Mouse (Mus musculus) adrenal gland, postnatal 36 days (tissue): ENCODE measurements around the gene Vps53. TPM values are rescaled to one million over a fixed set of nuclear protein-coding genes. Genes with fewer than 3 reads are reported as not detected.
A peak's percentile ranks its signal among the peaks of the same experiment; 100 is the strongest.

Source experiments
- DNase-seq, 2 experiments: peaks; one replicate each; pipeline ENCODE4 v3.0.0; 2021; ENCODE audit warnings: mixed read lengths in 1 of 2
- total RNA-seq, 2 experiments: library from RNA; stranded (reverse); gene quantifications; 2 replicates each; pipeline ENCODE4 v1.2.3; 2021

Vps53 gene
- total RNA-seq, 2 experiments from 2014 or later: 49.2 to 54.2 TPM

DNA sequence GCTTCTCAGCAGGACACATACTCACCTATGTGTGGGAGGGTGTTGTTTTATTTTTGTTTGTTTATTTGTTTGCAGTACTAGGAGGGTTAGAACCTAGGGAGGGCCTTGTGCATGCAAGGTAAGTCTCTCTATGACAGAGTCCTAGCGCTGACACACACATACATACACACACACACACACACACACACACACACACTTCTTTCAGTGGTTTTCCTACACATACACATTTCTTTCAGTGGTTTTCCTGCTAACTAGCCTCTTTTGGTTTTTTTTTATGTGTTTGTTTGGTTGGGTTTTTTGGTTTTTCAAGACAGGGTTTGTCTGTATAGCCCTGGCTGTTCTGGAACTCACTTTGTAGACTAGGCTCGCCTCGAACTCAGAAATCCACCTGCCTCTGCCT lies 69.0 kb downstream of the Vps53 start:
- DNase-seq: no peak

DNA sequence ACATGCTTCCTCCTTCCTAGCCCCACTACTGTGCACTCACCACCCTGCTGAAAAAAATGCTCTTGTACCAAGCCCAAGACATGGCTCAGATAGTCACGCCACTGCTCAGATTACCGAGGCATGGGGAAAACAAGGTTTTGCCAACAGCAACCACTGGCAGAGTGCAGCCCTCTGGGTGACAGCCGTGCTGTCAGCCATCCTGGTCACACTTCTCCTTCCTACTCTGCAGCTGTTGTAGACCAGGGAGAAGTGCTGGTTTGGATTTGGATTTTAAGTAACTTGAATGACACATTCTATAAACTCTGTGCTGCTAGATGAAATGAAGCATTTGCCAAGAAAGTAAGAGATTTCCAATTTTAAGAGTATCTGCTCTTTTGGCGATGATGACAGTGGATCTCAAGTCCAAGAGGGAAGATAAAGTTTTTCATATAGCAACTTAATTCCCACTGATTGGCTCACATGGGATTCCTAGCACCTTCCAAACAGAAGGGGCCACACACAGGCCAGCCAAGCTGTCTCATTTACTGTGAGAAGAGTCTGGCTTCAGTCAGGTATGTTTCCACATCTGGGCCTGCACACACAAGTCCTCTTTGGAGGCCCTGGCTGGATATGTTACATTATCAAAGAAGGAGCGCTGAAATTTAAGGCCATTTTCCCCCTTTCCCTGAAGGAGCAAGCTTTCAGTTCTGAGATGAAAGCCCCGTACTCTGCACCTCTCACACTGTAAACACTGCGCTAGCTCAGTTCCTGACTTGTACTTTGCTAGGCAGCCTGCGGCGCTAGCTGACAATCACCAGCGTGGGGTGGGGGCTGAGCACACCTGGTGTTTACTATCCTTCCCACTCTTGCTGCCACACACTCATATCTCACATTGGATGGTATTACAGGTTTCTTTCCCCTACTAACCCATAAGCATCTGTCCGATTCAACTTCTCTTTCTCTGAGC lies 72.6 kb downstream of the Vps53 start:
- DNase-seq: no peak

DNA sequence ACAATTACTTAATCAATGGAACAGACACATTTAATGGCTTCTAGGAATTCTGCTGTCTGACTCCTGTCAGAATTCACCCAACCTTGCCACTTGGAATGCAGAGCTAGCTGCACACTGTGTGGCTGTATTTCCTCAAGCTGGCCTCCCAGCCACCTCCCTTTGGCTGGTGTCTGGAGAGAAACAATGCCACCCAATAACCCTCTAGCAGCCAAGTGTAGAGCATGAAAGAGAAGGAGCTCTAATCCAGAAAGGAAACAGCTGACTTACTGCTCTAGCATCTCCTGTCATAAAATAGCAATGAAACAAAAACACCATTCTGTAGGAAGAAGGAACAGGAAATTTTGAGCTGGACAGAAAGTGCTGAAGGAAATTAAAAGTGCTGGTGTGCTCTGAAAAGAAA lies 78.3 kb downstream of the Vps53 start:
- DNase-seq: no peak

DNA sequence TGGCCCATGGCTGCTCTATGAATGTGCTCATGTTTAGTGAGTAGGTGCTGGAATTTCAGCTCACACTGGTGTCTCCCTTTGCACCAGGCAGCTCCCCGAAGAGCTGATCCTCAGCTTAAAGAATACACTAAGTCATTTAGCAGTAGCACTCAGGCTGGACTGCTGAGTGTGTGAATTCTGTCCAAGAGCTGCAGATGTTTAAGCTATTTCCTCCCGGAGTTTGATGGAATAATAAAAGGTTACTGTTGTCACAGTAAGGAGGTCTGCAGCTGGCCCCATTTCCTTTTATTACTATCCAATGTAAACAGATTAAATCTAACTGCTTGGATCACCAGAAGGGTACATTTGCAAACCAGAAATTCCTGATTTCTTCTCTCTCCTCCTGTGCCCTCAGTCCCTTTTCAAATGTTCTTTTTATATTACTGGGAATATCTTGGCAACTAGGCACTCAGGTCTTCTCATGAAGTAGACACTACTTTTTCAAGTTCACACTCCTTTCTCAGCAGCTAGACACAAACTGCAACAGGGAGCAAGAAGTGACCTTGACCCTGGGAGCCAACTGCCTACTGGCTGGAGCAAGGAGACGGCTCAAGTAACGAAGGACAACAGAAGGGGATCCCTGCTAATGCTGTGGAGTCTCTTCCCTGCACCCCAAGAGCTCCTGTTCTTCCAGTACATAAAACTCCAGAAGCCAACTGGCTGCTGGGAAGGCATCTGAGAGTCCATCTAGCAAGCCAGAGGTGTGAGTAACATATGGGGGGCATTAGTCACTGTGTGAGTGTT lies 80.1 kb downstream of the Vps53 start:
- peak; percentile 41 to 45 for DNase-seq

DNA sequence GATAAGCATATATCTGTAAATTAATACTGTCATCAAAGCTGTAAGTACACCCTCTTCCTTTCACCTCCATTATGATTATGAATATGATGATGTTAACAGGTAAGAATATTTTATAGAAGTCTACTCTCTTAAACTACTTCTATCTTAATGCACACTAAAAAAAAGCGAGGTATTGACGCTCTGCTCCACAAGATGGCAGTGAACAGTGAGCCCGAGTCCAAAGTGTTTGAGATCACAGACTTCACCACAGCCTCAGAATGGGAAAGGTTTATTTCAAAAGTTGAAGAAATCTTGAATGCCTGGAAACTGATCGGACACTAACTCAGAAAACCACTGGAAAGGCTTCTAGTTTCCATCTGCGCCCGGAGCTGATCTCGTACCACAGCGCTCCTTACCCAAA lies 85.8 kb downstream of the Vps53 start:
- DNase-seq: no peak

DNA sequence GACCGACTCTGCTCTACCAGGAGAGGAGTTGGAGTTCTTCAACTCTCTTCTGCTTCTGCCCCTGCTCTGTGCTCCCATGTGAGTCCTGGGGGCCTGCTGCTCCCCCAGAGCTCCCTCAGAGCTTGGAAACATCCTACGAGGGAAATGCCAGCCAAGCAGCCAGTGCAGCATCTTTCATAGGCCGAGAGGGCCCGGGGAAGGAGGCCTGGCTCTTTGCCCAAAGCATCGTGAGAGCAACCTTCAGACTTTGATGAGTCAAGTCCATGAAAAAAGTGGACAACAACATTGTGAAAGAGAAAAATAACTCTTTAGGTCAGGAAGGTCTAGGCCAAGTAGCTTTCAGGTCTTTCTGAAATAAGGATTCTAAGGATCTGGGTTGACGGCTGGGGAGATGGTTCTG lies 89.7 kb downstream of the Vps53 start:
- peak; percentile 90 to 92 for DNase-seq

DNA sequence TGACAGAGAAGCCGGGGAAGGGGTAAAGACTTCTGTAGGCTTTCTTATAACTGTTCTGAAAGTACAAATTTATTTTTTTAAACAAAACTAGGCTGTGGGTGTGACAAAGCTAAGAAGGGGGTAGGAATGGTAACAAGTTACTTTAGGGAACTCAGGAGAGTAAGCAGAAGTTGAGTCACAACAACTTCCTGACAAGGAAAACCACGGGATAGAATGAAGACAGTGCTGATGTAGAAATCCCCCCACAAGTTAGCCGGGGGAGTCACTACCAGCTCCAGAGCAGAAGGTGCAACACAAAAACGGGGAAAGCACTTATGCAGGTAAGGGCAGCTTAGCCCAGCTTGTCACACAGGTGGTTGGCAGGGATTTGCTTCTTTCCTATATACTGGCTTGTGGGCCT lies 90.9 kb downstream of the Vps53 start:
- DNase-seq: no peak

DNA sequence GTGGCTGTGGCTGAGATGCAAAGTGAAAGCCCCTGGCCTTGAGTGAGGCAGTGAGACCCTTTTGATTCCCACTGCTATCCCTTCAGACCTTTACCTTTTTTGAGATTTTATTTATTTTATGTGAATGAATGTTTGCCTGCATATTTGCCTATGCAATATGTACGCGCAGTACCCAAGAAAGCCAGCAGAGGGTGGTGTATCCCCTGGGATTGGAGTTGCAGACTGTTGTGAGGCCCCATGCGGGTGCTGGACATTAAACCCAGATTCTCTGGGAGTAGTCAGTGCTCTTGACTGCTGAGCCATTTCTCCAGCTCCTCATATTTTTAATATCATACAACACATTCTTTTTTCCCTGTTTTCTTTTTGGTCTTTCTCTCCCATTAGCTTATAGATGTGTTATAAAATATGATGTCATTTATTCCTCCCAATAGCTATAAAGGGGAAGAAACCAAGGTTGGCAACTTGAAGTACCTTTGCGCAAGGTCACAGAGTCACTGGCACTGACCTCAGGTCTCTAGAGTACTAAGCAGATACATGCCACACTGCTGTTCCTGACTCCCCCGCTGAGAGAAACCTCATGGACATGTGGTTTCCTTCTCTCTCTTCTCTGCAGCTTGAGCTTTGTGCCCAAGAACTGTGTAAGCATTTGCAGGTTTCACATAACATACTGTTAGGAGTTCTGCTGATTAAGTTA lies 93.4 kb downstream of the Vps53 start:
- peak; percentile 68 to 72 for DNase-seq

DNA sequence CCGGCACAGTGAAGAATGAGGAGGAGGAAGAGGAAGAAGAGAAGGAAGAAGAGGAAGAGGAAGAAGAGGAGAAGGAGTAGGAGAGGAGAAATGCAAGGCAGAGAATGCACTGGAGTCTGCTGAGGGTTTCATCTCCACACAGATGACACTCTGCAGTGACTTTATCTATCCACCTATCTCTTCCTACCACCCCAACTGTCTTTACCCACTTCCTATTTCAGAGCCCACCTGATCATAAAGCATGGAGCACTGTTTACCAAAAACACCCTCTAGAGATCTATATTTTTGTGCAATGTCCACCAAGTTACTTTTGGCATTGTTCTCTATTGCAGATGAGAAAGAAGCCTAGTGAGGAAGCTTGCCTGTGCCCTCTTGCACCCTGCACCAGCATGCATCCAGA lies 94.5 kb downstream of the Vps53 start:
- DNase-seq: no peak

DNA sequence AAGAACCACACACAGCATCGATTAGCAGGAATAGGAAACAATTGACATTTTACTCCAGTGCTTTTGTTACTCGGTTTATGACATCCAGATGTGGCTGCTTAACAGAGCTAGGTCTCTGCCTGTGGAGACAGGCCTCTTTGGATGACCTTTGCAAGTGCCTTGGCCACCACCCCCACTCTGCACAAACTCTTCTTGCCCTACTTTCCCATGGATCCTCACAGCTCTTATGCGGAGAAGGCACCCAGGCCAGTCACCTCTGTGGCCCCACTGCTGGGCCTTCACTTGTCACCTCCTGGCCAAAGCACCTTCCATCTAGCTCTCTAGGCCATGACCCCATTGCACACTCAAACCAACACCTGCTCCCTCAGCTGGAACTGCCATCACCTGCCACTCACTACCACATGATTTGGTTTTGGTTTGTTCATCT lies 95.5 kb downstream of the Vps53 start:
- DNase-seq: no peak

DNA sequence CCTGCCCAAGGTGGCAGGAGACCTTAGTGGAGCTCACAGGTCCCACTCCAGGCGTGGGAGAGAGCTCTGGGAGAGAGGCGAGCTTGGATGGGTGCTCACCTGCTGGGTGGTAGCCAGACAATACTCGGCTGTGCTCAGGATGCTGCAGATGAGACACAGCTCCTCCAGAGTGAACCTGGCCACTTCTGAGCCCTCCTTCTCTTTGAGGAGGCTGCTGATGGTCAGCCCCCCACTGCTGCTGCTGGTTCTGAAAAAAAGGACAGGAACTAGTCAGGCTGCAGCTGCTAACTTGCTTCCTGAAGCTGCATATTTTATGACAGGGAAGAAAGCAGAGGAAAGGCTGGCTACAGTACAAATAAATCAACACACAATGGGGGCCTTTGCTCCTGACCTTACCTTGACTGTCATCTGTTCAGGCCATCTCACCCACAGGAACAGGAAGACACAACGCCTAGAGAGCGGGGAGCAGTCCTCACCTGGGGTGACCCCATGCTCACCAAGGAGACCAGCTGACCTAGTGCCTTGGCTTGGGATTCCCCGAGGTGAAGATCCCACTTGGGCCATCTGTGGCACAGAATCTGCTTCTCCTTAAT lies 98.3 kb downstream of the Vps53 start:
- peak; percentile 17 to 47 for DNase-seq

DNA sequence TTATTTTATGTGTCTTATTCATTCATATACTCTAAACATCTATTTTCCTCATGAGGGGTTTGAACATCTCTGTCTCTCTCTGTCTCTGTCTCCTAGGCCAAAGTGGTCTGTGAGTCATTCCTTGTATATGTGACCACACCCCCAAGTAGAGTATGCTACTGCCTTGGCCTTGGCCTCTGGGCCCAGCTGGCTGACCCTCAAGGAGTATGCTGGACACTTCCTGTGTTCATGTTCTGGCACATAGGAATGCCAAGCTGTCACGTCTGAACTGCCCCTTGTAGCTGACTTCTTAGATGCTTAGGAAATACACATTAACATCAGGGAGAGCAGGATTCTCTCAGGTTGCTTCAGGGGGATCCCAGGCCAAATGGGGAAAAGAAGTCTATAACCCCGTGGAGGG lies 99.2 kb downstream of the Vps53 start:
- DNase-seq: peak in 1 of 2 experiments; percentile 43

DNA sequence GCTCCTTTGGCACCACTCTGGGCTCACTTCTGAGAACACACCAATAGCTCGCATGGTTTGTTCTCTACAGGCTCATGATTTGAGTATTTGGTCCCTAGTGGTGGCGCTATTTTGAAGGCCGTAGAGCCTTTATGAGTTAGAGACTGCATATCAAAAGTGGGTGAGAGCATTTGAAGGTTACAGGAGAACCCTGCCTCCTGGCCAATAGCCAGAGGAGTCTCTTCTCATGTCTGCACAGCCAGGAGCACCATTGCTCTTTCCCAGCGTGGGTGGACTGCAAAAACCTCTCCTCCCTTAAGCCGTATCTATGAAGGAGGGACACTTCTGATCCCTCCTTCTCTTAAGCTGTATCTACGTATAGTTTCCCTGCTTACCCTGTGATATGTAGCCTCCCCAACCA lies 102.1 kb downstream of the Vps53 start:
- DNase-seq: peak; percentile 37 to 63

DNA sequence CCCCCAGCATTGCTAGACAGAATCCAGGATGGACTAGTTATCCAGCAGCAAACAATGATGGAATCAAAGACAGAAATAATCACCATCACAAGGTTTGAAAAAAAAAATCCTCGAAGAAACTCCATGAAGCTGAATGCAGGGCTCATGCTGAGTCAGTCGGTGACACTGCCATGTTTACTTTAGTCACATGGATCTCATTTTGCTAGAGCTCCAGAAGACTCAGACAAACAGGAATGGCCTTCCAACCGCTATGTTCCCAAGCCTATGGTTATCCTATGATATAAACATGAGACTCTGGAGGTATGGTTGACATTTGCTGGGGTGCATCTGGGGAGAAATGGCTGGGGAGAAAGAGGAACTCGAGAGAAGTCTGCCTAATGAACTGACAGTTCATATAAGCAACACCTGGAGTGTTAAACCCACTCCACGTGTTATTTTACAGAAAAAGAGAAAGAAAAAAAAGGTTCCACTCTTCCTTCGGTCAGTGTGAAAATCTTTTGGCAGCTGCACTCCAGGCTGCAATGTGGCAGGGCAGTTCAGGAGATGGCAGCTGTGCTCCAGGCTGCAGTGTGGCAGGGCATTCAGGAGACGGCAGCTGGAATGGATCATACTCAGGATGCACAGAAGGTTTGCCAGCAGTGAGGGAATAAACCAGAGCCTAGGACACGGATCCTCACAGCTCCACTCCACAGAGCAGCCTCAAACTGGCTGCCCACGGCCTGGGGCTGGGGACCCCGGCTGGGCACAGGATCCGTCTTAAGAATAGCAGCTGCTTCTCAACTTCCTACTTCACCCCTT lies 105.0 kb downstream of the Vps53 start:
- no peak for DNase-seq

DNA sequence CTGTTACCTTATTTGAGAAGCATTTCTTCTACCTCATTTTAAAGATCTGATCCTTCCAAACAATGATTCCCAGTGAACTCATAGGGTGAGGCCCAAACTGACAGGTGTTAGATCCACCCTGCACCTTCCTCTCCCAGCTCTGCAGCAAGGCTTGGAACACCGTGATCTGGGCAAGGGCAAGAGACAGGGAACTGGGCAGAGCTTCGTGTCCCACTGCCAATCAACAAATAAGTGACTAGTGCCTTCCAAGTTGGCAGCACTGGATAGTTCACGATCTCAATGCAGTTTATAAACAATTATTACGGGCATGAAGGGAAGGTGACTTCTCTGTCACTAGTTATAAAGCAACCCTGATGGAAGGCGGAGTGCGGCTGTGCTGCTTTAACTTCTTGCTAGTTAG lies 109.6 kb downstream of the Vps53 start:
- DNase-seq: no peak

DNA sequence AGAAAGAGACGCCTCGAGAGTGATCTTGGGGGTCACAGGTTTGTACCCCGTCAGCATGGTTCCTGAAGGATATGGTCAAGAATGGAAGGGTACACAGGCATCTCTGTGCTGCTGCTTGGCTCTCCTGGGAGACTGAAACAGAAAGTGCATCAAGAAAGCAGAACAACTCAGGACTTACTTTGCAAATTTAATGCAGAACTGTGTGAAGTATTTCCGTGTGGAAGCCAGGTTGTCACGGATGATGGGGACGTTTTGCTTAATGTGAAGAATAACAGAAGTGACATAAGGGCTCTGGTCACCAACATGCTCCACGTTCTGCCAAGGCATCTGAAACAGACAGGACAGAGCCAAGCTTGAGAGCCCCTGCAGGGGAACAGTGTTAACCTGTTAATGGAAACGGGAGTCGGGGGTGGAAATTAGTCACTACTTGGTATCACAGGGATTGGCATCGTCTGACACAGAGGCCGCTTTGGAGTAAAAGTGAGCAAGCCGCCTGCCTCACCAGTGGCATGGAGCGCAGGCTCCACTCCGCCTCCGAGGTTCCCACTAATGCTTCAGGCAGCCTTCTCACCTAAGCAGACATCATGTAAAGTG lies 112.8 kb downstream of the Vps53 start:
- DNase-seq: no peak

DNA sequence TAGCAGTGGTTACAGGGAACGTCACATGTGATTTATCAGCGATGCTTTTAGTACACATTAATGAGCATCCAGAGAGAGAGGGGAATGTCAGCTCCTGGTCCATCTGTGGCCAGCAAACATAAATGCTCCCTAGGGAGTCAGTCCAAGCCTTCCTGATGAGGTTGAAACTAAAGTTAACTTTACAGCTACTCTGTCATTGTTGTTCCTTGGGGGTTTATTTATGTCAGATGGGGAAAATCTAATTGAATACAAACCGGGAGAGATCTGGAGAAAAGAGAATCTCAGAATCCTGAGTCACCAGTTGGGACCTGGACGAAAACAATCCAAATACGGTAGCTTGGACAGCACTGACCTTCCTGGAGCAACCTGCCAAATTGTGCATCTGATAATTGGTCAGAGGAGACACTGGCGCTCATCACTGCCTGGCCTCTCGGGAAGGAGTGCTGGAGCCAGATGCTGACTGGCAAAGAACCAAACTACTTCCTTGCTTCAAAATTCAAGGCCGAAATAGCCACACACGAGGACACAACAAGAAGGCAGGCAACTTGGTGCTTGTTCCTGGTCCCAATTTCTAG lies 113.8 kb downstream of the Vps53 start:
- DNase-seq: peak; percentile 53 to 64

DNA sequence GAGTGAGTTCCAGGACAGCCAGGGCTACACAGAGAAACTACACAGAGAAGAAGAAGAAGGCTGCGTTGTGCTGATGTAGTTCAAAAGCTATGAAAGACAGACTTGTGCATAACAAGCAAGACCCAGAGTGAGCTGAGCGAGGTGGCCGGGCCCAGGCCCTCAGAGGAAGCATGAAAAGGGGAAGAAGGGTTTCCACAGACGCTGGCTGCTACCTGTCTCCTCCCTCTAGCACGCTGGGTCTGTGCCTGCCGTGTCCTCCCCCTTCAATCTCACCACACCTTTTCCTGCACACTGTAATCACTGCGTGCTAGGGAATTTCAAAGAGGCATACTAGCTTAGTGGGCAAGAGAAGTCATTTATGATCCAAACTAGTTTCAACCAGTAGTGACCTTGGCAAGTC lies 115.0 kb downstream of the Vps53 start:
- no peak for DNase-seq

DNA sequence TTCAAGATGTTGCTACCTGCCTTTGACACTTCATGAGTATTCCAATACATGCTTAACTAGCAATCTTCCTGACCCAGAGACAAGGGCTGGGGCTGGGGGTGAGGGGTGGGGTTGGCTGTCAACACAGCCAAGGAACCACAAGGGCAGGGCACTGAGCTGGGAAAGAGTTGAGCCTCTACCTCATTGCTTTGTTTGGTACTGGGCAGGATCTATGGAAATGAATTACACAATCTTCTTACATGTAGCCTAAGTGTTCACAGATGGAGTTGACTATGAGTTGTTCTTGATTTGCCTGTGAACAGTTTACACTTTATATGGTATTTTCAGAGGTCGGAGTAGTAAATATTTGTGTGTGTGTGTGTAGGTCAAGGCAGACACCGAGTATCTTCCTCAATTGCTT lies 118.5 kb downstream of the Vps53 start:
- no peak for DNase-seq

DNA sequence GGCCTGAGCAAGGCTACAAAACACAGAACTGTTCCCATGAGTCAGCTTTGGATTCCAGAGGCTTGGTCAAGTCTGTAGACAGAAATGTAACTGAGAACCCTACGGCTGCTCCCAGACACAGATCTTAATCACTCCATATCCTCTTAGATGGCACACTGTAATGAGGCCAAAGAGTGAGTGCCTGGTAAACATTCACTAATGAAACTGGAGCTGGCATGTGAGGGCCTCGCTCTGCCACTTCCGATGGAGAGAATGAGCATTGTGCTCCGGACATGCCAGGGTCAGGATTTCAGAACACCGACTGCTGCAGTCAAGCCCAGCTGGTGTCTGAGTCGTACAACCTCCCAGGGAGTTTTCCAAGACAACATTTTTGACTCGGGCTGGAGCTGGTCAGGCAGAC lies 119.5 kb downstream of the Vps53 start:
- no peak for DNase-seq

DNA sequence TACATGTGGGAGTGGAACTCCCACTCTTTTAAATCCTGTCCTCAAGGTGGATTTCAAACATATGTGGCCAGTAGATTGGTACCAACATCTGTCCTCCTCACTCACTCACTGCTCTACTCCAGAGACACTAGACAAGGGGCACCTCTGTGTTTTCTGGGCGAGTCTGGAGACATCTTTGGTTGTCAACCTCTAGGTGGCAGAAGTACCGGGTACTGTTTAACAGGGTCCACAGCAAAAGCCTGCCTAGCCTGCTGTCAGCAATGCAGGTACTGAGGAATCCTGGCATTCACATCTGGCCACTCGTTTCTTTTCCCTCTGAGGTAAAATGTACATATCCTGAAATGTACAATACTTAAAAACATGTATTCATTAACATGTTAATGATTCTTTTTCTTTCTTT lies 123.0 kb downstream of the Vps53 start:
- DNase-seq: no peak
